Mouse (Mus musculus) intestine, embryonic 15.5 days (tissue): ENCODE data around the gene Tspan4. TPM values are rescaled to one million over a fixed set of nuclear protein-coding genes. Genes with fewer than 3 reads are reported as not detected.
A peak's percentile ranks its signal among the peaks of the same experiment; 100 is the strongest.
"Not testable (repeated sequence)": the region's sequence is repeated elsewhere in the genome, so short reads cannot be mapped to it uniquely, and the experiment has no call there.

Source experiments
- ATAC-seq: fragments of 200-750 bp; cut with Nextera tagmentation; 2 replicates; pipeline ENCODE4 v1.8.0; 2017; ENCODE audit warnings: moderate TSS enrichment, moderate library complexity
- H3K27ac ChIP-seq: fragments of 300-500 bp; sonication (generic); 2 replicates; pipeline ENCODE4 v1.5.1; 2015; ENCODE audit warnings: mild to moderate bottlenecking, inconsistent platforms
- H3K27me3 ChIP-seq: fragments of 300-500 bp; sonication (generic); replicated peaks from 2 replicates; pipeline ENCODE4 v1.6.1; 2015; ENCODE audit warnings: inconsistent platforms
- H3K36me3 ChIP-seq: fragments of 300-500 bp; sonication (generic); 2 replicates; pipeline ENCODE4 v1.6.1; 2015; ENCODE audit warnings: inconsistent platforms
- H3K4me1 ChIP-seq: fragments of 300-500 bp; sonication (generic); replicated peaks from 2 replicates; pipeline ENCODE4 v1.6.1; 2015; ENCODE audit warnings: inconsistent platforms
- H3K4me2 ChIP-seq: fragments of 300-500 bp; sonication (generic); replicated peaks from 2 replicates; pipeline ENCODE4 v1.6.1; 2015; ENCODE audit warnings: mild to moderate bottlenecking, inconsistent platforms
- H3K4me3 ChIP-seq: fragments of 300-500 bp; sonication (generic); replicated peaks from 2 replicates; pipeline ENCODE4 v1.5.1; 2015; ENCODE audit warnings: inconsistent platforms
- H3K9ac ChIP-seq: fragments of 300-500 bp; sonication (generic); 2 replicates; pipeline ENCODE4 v1.6.1; 2015; ENCODE audit warnings: inconsistent platforms
- H3K9me3 ChIP-seq: fragments of 300-500 bp; sonication (generic); 2 replicates; pipeline ENCODE4 v1.6.1; 2016; ENCODE audit warnings: inconsistent platforms
- WGBS: fragments of 180-500 bp; shearing (Covaris S2); methylation state at CpG from one replicate; pipeline ENCODE4 v1.1.7; 2015; 5-methylcytosine and 5-hydroxymethylcytosine counted together
- polyA plus RNA-seq: library from polyadenylated mRNA; unstranded; fragments of >200 nt; fragmentation: Nextera tagmentation; extraction: Ambion mirVana; gene quantifications from 2 replicates; pipeline ENCODE4 v1.2.1, GENCODE M21; 2015

Tspan4 gene
- polyA plus RNA-seq, 1 experiment from 2014 or later, result 60.7 TPM

- WGBS, result 91% methylated on average over 9 of the region's 9 CpGs
Observed at GRCm38 (mm10) chr7:141441460-141441859, 33.6 kb upstream of the Tspan4 start.

GRCm38 (mm10) chr7:141442199-141442598 is 32.8 kb upstream of the Tspan4 start:
- no peaks in the 10 kb centered on the region for H3K27me3 ChIP-seq
- H3K9me3 ChIP-seq, result no peaks in the 10 kb centered on the region
- ATAC-seq, result no peak
- 0 out of 2 replicates have a peak, but pooled peaks cover 2% of the 10 kb centered on the region for H3K36me3 ChIP-seq
- peak overlapping the region; percentile 69 for H3K9ac ChIP-seq
- peaks cover 31% of the 10 kb centered on the region for H3K4me1 ChIP-seq
- peak overlapping the region; percentile 88 for H3K4me2 ChIP-seq
- H3K4me3 ChIP-seq, result peak overlapping the region; percentile 53; the same call in 1 of the 2 replicates
- no peak overlapping the region for H3K27ac ChIP-seq
- WGBS, result 94% methylated on average over 13 of the region's 13 CpGs

More at GRCm38 (mm10) chr7:141441460-141441859, 33.6 kb upstream of the Tspan4 start:
- no peak overlapping the region for H3K4me2 ChIP-seq
- no peak overlapping the region for H3K9ac ChIP-seq
- H3K4me3 ChIP-seq, result no peak overlapping the region
- no peak for ATAC-seq
- H3K4me1 ChIP-seq, result peaks cover 33% of the 10 kb centered on the region
- no peaks in the 10 kb centered on the region for H3K27me3 ChIP-seq
- no peak overlapping the region for H3K27ac ChIP-seq
- no peaks in the 10 kb centered on the region for H3K9me3 ChIP-seq
- H3K36me3 ChIP-seq, result 0 out of 2 replicates have a peak, but pooled peaks cover 2% of the 10 kb centered on the region

GRCm38 (mm10) chr7:141443081-141443821 is 31.8 kb upstream of the Tspan4 start:
- Histone ChIP-seq H3K27me3 (no peaks in the 10 kb centered on the region), H3K4me2 (peak overlapping the region; percentile 88), H3K9me3 (no peaks in the 10 kb centered on the region), H3K4me3 (peak overlapping the region; percentile 53), H3K27ac (peak overlapping the region; percentile 51), H3K36me3 (0 out of 2 replicates have a peak, but pooled peaks cover under 1% of the 10 kb centered on the region), H3K4me1 (peaks cover 32% of the 10 kb centered on the region), H3K9ac (peak overlapping the region; percentile 69)
- ATAC-seq, result peak; percentile 4
- 13% methylated on average over 12 of the region's 12 CpGs for WGBS

- Histone ChIP-seq H3K4me2 (peak within 1 kb of the TSS; percentile 88), H3K27me3 (no peaks in the 10 kb centered on the region), H3K4me3 (peak within 1 kb of the TSS; percentile 53), H3K4me1 (peaks cover 38% of the 10 kb centered on the region), H3K27ac (peak within 1 kb of the TSS; percentile 74), H3K9me3 (no peaks in the 10 kb centered on the region), H3K36me3 (no peaks in the 10 kb centered on the region), H3K9ac (peak within 1 kb of the TSS; percentile 69)
- ATAC-seq, result peak; percentile 72
- WGBS, result under 1% methylated on average over 25 of the region's 25 CpGs
Observed at GRCm38 (mm10) chr7:141443828-141444237, 31.2 kb upstream of the Tspan4 start, which contains the start of gene Pidd1. Gene Pidd1 (minus strand): TSS chr7:141444025.

- H3K9ac ChIP-seq, H3K9me3 ChIP-seq, ATAC-seq, H3K27me3 ChIP-seq, H3K4me2 ChIP-seq, H3K4me3 ChIP-seq, H3K27ac ChIP-seq: not testable (repeated sequence)
- peaks cover 19% of the 10 kb centered on the region for H3K36me3 ChIP-seq
- WGBS, result 67% methylated on average over 3 of the region's 3 CpGs
- H3K4me1 ChIP-seq, result peaks cover 33% of the 10 kb centered on the region
Observed at GRCm38 (mm10) chr7:141446374-141446773, 28.7 kb upstream of the Tspan4 start.

- Histone ChIP-seq H3K9me3 (no peaks in the 10 kb centered on the region), H3K4me1 (peaks cover 26% of the 10 kb centered on the region), H3K27ac (peak within 1 kb of the TSS; percentile 92), H3K4me2 (peak within 1 kb of the TSS; percentile 61), H3K36me3 (peaks cover 27% of the 10 kb centered on the region), H3K27me3 (no peaks in the 10 kb centered on the region), H3K9ac (peak within 1 kb of the TSS; percentile 96), H3K4me3 (peak within 1 kb of the TSS; percentile 92)
- ATAC-seq, result peak; percentile 92
- under 1% methylated on average over 63 of the region's 63 CpGs for WGBS
Observed at GRCm38 (mm10) chr7:141447110-141447991, 27.7 kb upstream of the Tspan4 start, which contains the start of gene Rplp2. Gene Rplp2 (plus strand): TSS chr7:141447370.

- Histone ChIP-seq H3K36me3 (peaks cover 27% of the 10 kb centered on the region), H3K9me3 (no peaks in the 10 kb centered on the region), H3K4me2 (no peak overlapping the region), H3K4me1 (peaks cover 27% of the 10 kb centered on the region), H3K4me3 (no peak overlapping the region), H3K27me3 (no peaks in the 10 kb centered on the region), H3K27ac (no peak overlapping the region), H3K9ac (no peak overlapping the region)
- no peak for ATAC-seq
Observed at GRCm38 (mm10) chr7:141451928-141452327, 23.1 kb upstream of the Tspan4 start.

GRCm38 (mm10) chr7:141453636-141454035 is 21.4 kb upstream of the Tspan4 start:
- no peak for ATAC-seq
- H3K27me3 ChIP-seq, result no peaks in the 10 kb centered on the region
- H3K4me1 ChIP-seq, result peaks cover 25% of the 10 kb centered on the region
- 72% methylated on average over 2 of the region's 2 CpGs for WGBS
- H3K4me3 ChIP-seq, result no peak overlapping the region
- no peak overlapping the region for H3K4me2 ChIP-seq
- no peak overlapping the region for H3K27ac ChIP-seq
- H3K36me3 ChIP-seq, result peaks cover 27% of the 10 kb centered on the region
- H3K9me3 ChIP-seq, result no peaks in the 10 kb centered on the region
- H3K9ac ChIP-seq, result no peak overlapping the region

GRCm38 (mm10) chr7:141454967-141455551 is 20.0 kb upstream of the Tspan4 start, which contains the start of gene Pnpla2:
Gene Pnpla2 (plus strand): TSS chr7:141455198.
- Histone ChIP-seq H3K4me3 (peak within 1 kb of the TSS; percentile 71), H3K9ac (peak within 1 kb of the TSS; percentile 67), H3K9me3 (no peaks in the 10 kb centered on the region), H3K27ac (peak within 1 kb of the TSS; percentile 83), H3K27me3 (no peaks in the 10 kb centered on the region), H3K36me3 (peaks cover 26% of the 10 kb centered on the region), H3K4me2 (peak within 1 kb of the TSS; percentile 95), H3K4me1 (peaks cover 21% of the 10 kb centered on the region)
- WGBS, result under 1% methylated on average over 45 of the region's 45 CpGs
- ATAC-seq, result peak; percentile 91

GRCm38 (mm10) chr7:141455610-141456314 is 19.3 kb upstream of the Tspan4 start:
- Histone ChIP-seq H3K36me3 (peaks cover 19% of the 10 kb centered on the region), H3K4me1 (peaks cover 27% of the 10 kb centered on the region), H3K27me3 (peaks cover under 1% of the 10 kb centered on the region), H3K4me3 (peak overlapping the region; percentile 71), H3K9ac (peak overlapping the region; percentile 67), H3K9me3 (no peaks in the 10 kb centered on the region), H3K4me2 (peak overlapping the region; percentile 95), H3K27ac (peak overlapping the region; percentile 83)
- peak; percentile 48 for ATAC-seq
- WGBS, result 1% methylated on average over 23 of the region's 23 CpGs

- WGBS, result 89% methylated on average over 6 of the region's 6 CpGs
- no peaks in the 10 kb centered on the region for H3K9me3 ChIP-seq
- H3K27me3 ChIP-seq, result peaks cover 10% of the 10 kb centered on the region
- H3K4me3 ChIP-seq, result no peak overlapping the region
- peak overlapping the region; percentile 95; the same call in 1 of the 2 replicates for H3K4me2 ChIP-seq
- H3K4me1 ChIP-seq, result peaks cover 37% of the 10 kb centered on the region
- no peak for ATAC-seq
- no peak overlapping the region for H3K9ac ChIP-seq
- H3K27ac ChIP-seq, result no peak overlapping the region
- peaks cover 10% of the 10 kb centered on the region for H3K36me3 ChIP-seq
Observed at GRCm38 (mm10) chr7:141456739-141457138, 18.3 kb upstream of the Tspan4 start.
